Mouse (Mus musculus) CH12.LX (cell line): ENCODE measurements at regions not wholly inside any gene's neighbourhood (a gene's known extent, or its start where the extent isn't known, plus 50 kb on each side); places are given as distances from the start of the nearest gene placed in this dataset.

Experiments used
- DNase-seq: peaks from one replicate; pipeline ENCODE4 v3.0.0-alpha.2; 2013; ENCODE audit errors: extremely low read depth
- H3K27ac ChIP-seq: 2 replicates; pipeline ENCODE4 v1.5.1; 2012; ENCODE audit warnings: low read depth, mild to moderate bottlenecking, control low read depth, moderate library complexity; ENCODE audit not compliant: insufficient read depth
- H3K27me3 ChIP-seq: replicated peaks from 2 replicates; pipeline ENCODE3; 2012; ENCODE audit warnings: inconsistent platforms
- H3K36me3 ChIP-seq, 2 experiments: replicated peaks in 1 of 2; 2 replicates each; pipeline versions ENCODE3 to v1.6.1; 2012; ENCODE audit warnings: inconsistent platforms in 1 of 2, low read length in 1 of 2, mild to moderate bottlenecking in 1 of 2, mixed read lengths in 1 of 2, moderate library complexity in 1 of 2; ENCODE audit not compliant: control insufficient read depth in 1 of 2, insufficient read depth in 1 of 2
- H3K4me1 ChIP-seq, 2 experiments: 2 replicates each; pipeline ENCODE4 v1.6.1; 2012; ENCODE audit warnings: inconsistent platforms in 1 of 2, moderate library complexity in 1 of 2; ENCODE audit not compliant: insufficient read depth in 2 of 2, control insufficient read depth in 1 of 2
- H3K4me2 ChIP-seq: 2 replicates; pipeline ENCODE4 v1.6.1; 2012; ENCODE audit warnings: low read depth, mild to moderate bottlenecking, control low read depth; ENCODE audit not compliant: poor library complexity, insufficient read depth, severe bottlenecking
- H3K4me3 ChIP-seq, 3 experiments: fragments of 150-350 bp in 1 of 3; sonication (generic) in 1 of 3; replicated peaks in 1 of 3; 2 replicates each; pipeline versions ENCODE3 to v1.5.1; 2011 to 2012; ENCODE audit warnings: low read depth in 2 of 3, low read length in 2 of 3, mild to moderate bottlenecking in 2 of 3, moderate library complexity in 2 of 3, control low read depth in 1 of 3, improper control_type of control experiment in 1 of 3, inconsistent platforms in 1 of 3, mixed read lengths in 1 of 3; ENCODE audit not compliant: poor library complexity in 1 of 3
- H3K79me2 ChIP-seq: replicated peaks from 2 replicates; pipeline ENCODE4 v1.6.1; 2012; ENCODE audit warnings: mild to moderate bottlenecking, moderate library complexity; ENCODE audit not compliant: control insufficient read depth, poor library complexity, insufficient read depth, severe bottlenecking; ENCODE audit errors: extremely low read depth
- H3K9ac ChIP-seq: 2 replicates; pipeline ENCODE4 v1.6.1; 2012; ENCODE audit warnings: low read depth, mild to moderate bottlenecking, control low read depth, moderate library complexity; ENCODE audit not compliant: insufficient read depth
- H3K9me3 ChIP-seq: replicated peaks from 2 replicates; pipeline ENCODE3; 2012; ENCODE audit warnings: low read length, inconsistent platforms, mixed read lengths
- CHD2 ChIP-seq: IDR thresholded peaks from 2 replicates; pipeline ENCODE4 v1.6.1; 2011; ENCODE audit warnings: low read length, improper control_type of control experiment
- CTCF ChIP-seq, 2 experiments: IDR thresholded peaks in 1 of 2; conservative IDR thresholded peaks in 1 of 2; 2 replicates each; pipeline ENCODE4 v1.5.1; 2011 to 2012; ENCODE audit warnings: low read depth in 2 of 2, low read length in 2 of 2, improper control_type of control experiment in 1 of 2, inconsistent platforms in 1 of 2, mild to moderate bottlenecking in 1 of 2, moderate library complexity in 1 of 2
- E2F4 ChIP-seq: IDR thresholded peaks from 2 replicates; pipeline ENCODE4 v1.6.1; 2011; ENCODE audit warnings: low read depth, low read length, improper control_type of control experiment; ENCODE audit not compliant: insufficient replicate concordance
- ELF1 ChIP-seq: IDR thresholded peaks from 2 replicates; pipeline ENCODE4 v1.6.1; 2014; ENCODE audit warnings: low read depth, mild to moderate bottlenecking, inconsistent platforms, low read length, improper control_type of control experiment
- EP300 ChIP-seq: IDR thresholded peaks from 2 replicates; pipeline ENCODE4 v1.6.1; 2011; ENCODE audit warnings: low read length, improper control_type of control experiment
- ETS1 ChIP-seq: conservative IDR thresholded peaks from 2 replicates; pipeline ENCODE4 v1.6.1; 2012; ENCODE audit warnings: low read depth, mild to moderate bottlenecking, inconsistent platforms, low read length, improper control_type of control experiment, moderate library complexity
- IRF4 ChIP-seq: IDR thresholded peaks from 2 replicates; pipeline ENCODE4 v1.6.1; 2014; ENCODE audit warnings: low read depth, mild to moderate bottlenecking, inconsistent platforms, low read length, improper control_type of control experiment
- JUN ChIP-seq: IDR thresholded peaks from 2 replicates; pipeline ENCODE4 v1.6.1; 2011; ENCODE audit warnings: low read depth, mild to moderate bottlenecking, low read length, improper control_type of control experiment, moderate library complexity; ENCODE audit not compliant: insufficient read depth
- MAX ChIP-seq: IDR thresholded peaks from 2 replicates; pipeline ENCODE4 v1.6.1; 2011; ENCODE audit warnings: low read length, improper control_type of control experiment
- MYC ChIP-seq: IDR thresholded peaks from 2 replicates; pipeline ENCODE4 v1.6.1; 2011; ENCODE audit warnings: low read depth, mild to moderate bottlenecking, improper control_type of control experiment, low read length
- NRF1 ChIP-seq: IDR thresholded peaks from 2 replicates; pipeline ENCODE4 v1.6.1; 2014; ENCODE audit warnings: low read depth, mild to moderate bottlenecking, inconsistent platforms, low read length, improper control_type of control experiment, moderate library complexity
- POLR2A ChIP-seq: IDR thresholded peaks from 2 replicates; pipeline ENCODE4 v1.6.1; 2011; ENCODE audit warnings: low read depth, mild to moderate bottlenecking, improper control_type of control experiment, low read length
- RAD21 ChIP-seq: IDR thresholded peaks from 2 replicates; pipeline ENCODE4 v1.6.1; 2011; ENCODE audit warnings: low read depth, mild to moderate bottlenecking, low read length, improper control_type of control experiment, moderate library complexity
- RCOR1 ChIP-seq: conservative IDR thresholded peaks from 2 replicates; pipeline ENCODE4 v1.6.1; 2012; ENCODE audit warnings: low read depth, mild to moderate bottlenecking, inconsistent platforms, low read length, improper control_type of control experiment
- SIN3A ChIP-seq: IDR thresholded peaks from 2 replicates; pipeline ENCODE4 v1.6.1; 2012; ENCODE audit warnings: low read length, improper control_type of control experiment, inconsistent platforms
- SMC3 ChIP-seq: IDR thresholded peaks from 2 replicates; pipeline ENCODE4 v1.6.1; 2011; ENCODE audit warnings: low read depth, low read length, improper control_type of control experiment
- TBP ChIP-seq: conservative IDR thresholded peaks from 2 replicates; pipeline ENCODE4 v1.6.1; 2011; ENCODE audit warnings: low read depth, low read length, improper control_type of control experiment
- UBTF ChIP-seq: IDR thresholded peaks from 2 replicates; pipeline ENCODE4 v1.6.1; 2012; ENCODE audit warnings: low read depth, mild to moderate bottlenecking, inconsistent platforms, low read length, improper control_type of control experiment, moderate library complexity
- USF2 ChIP-seq: conservative IDR thresholded peaks from 2 replicates; pipeline ENCODE4 v1.6.1; 2011; ENCODE audit warnings: low read depth, low read length, improper control_type of control experiment
- ZC3H11A ChIP-seq: IDR thresholded peaks from 2 replicates; pipeline ENCODE4 v1.6.1; 2012; ENCODE audit warnings: low read depth, mild to moderate bottlenecking, inconsistent platforms, low read length, improper control_type of control experiment
- ZKSCAN1 ChIP-seq: IDR thresholded peaks from 2 replicates; pipeline ENCODE4 v1.6.1; 2012; ENCODE audit warnings: low read depth, inconsistent platforms, low read length, improper control_type of control experiment, borderline replicate concordance
- ZMIZ1 ChIP-seq: IDR thresholded peaks from 2 replicates; pipeline ENCODE4 v1.6.1; 2012; ENCODE audit warnings: low read depth, mild to moderate bottlenecking, inconsistent platforms, low read length, improper control_type of control experiment
- ZNF384 ChIP-seq: IDR thresholded peaks from 2 replicates; pipeline ENCODE4 v1.6.1; 2012; ENCODE audit warnings: low read depth, low read length, improper control_type of control experiment, inconsistent platforms
- dilution Hi-C: fragments of 300-500 bp; cut with MboI; formaldehyde crosslinking; loops from 2 replicates; pipeline ENCODE4 v1.14.3; 2020; ENCODE audit warnings: low sequenced_read_pairs; ENCODE audit not compliant: extremely low pct_unique_long_range_greater_than_20kb, extremely low pct_ligation_motif_present
- in situ Hi-C: fragments of 300-500 bp; cut with MboI; formaldehyde crosslinking; loops from 3 replicates; pipeline ENCODE4 v1.14.3; 2019; ENCODE audit warnings: low sequenced_read_pairs, low pct_ligation_motif_present, low pct_unique_long_range_greater_than_20kb, mixed read lengths

GRCm38 (mm10) chr9:115686605-115687004 is 222.7 kb upstream of the Gadl1 start:
- no peak overlapping the region for H3K4me2 ChIP-seq
- peaks cover 2% of the 10 kb centered on the region for H3K9me3 ChIP-seq
- no peaks in the 10 kb centered on the region for H3K27me3 ChIP-seq
- DNase-seq, result no peak
- no peak overlapping the region for H3K4me3 ChIP-seq
- no peak overlapping the region for H3K27ac ChIP-seq
- H3K9ac ChIP-seq, result no peak overlapping the region
- H3K79me2 ChIP-seq, result no peaks in the 10 kb centered on the region
- no peak for TF ChIP-seq ZKSCAN1
- no peak for TF ChIP-seq ETS1
- TF ChIP-seq JUN, result no peak
- no peak for TF ChIP-seq ZMIZ1
- TF ChIP-seq EP300, result no peak
- no peak for TF ChIP-seq UBTF
- no peak for TF ChIP-seq CHD2
- TF ChIP-seq SIN3A, result no peak
- no peak for TF ChIP-seq MAX
- no peak for TF ChIP-seq RCOR1
- TF ChIP-seq IRF4, result no peak
- TF ChIP-seq ZC3H11A, result no peak
- no peak for TF ChIP-seq ELF1
- TF ChIP-seq ZNF384, result no peak
- no peak for TF ChIP-seq USF2
- no peak for TF ChIP-seq MYC
- TF ChIP-seq TBP, result no peak
- TF ChIP-seq NRF1, result no peak
- in situ Hi-C loops, result no loop called here
- peaks cover 0 to 6% of the 10 kb centered on the region in 2 experiments; a peak in 1 of 4 replicates for H3K4me1 ChIP-seq
- no peaks in the 10 kb centered on the region for H3K36me3 ChIP-seq
- dilution Hi-C loops, result no loop called here

- in situ Hi-C loops (no loop called here), dilution Hi-C loops (no loop called here)
- no peak for DNase-seq
- Histone ChIP-seq H3K27ac (no peak overlapping the region), H3K4me3 (no peak overlapping the region), H3K27me3 (no peaks in the 10 kb centered on the region), H3K4me1 (peaks cover 2 to 6% of the 10 kb centered on the region in 2 experiments; a peak in 1 of 4 replicates), H3K9ac (no peak overlapping the region), H3K79me2 (no peaks in the 10 kb centered on the region), H3K4me2 (no peak overlapping the region), H3K36me3 (no peaks in the 10 kb centered on the region), H3K9me3 (no peaks in the 10 kb centered on the region)
- peak; percentile 17; the same call in 1 of the 2 replicates for TF ChIP-seq ZC3H11A
- TF ChIP-seq SMC3, result peak; percentile 64
- TF ChIP-seq ELF1, result no peak
- TF ChIP-seq CTCF (conservative IDR thresholded peaks at IDR 0.05 in 1 of 2, IDR thresholded peaks at IDR 0.05 in 1 of 2; ENCODE audit: low read depth in 2 of 2, low read length in 2 of 2), result peak in 1 of 2 experiments; percentile 58; a peak in 2 of 4 replicates
- no peak for TF ChIP-seq POLR2A
- TF ChIP-seq E2F4, result no peak
- TF ChIP-seq RAD21, result peak; percentile 59
Observed at GRCm38 (mm10) chr9:115692837-115693236, 216.4 kb upstream of the Gadl1 start.
